Mouse (Mus musculus): Measurements from ENCODE around the gene Zfp709.

DNA sequence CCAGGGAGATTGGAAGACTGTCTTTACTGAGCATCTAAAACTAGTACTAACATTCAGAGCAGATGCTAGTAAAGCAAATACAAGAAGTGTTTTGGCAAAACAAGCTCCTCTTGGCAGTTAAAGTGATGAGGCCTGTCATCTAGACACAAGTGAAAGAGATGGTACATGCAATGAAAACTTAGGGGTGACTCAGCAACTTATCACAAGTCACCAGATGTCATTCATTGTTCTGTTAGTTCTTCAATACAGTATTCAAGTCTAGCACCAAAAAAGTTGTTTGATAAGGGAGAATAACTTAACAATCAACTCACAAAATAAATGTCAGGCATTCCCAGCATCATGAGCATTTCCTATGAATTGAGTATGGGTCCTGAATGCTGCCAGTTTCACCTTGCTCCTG is 46.0 kb downstream of the Zfp709 start:
- TF ChIP-seq CTCF (conservative IDR thresholded peaks at IDR 0.05; ENCODE audit: insufficient read depth, insufficient read length, low read depth, low read length) (no peak), POLR2A (IDR thresholded peaks at IDR 0.05; ENCODE audit: low read depth, low read length) (no peak)

Measured in kidney, adult 2 months (tissue).